ENCODE assay signal across 11 mouse cellular contexts in genomic region chr11:119970021-119970851, GRCm38 (mm10). TPM values are rescaled to one million over a fixed set of nuclear protein-coding genes. Genes with fewer than 3 reads are reported as not detected.
DNase-seq lines count a peak whose midpoint lies in the region; ATAC-seq lines count a peak whose summit lies in the region.
"Had no signal": no experiment of that assay in that cellular context is flagged by ENCODE, and none has a peak within 500 bp of the region (broad histone marks: within the 10 kb centered on the region; RNA-seq: fewer than 3 reads in every experiment).

No protein-coding gene starts in this region.

- no peak overlapping the region for H3K9ac ChIP-seq in hindbrain, embryonic 13.5 days
- H3K9ac ChIP-seq in midbrain, embryonic 13.5 days (replicated peaks): no peak overlapping the region

- H3K4me3 ChIP-seq in hindbrain, embryonic 13.5 days: no peak overlapping the region
- no peak overlapping the region for H3K4me3 ChIP-seq in midbrain, embryonic 13.5 days (replicated peaks)

- peak; percentile 77 for DNase-seq in Muller cell, postnatal 12 days (ENCODE audit: inconsistent ontology term)
- peak; percentile 48 for DNase-seq in embryo, embryonic 10.5 days (ENCODE audit: low spot score)
- no peak for DNase-seq in heart, adult 18-20 months
- DNase-seq in gastrocnemius, adult 18-20 months (ENCODE audit: low spot score): no peak
- DNase-seq in adrenal gland, adult 2 months: no peak
- DNase-seq: cerebellum, adult 18-20 months; heart, postnatal 4 days; kidney, postnatal 36 days had no signal

- peak overlapping the region; percentile 80 for H3K27ac ChIP-seq in hindbrain, embryonic 13.5 days
- H3K27ac ChIP-seq in midbrain, embryonic 13.5 days: peak overlapping the region; percentile 69

- H3K27me3 ChIP-seq in hindbrain, embryonic 13.5 days: no peaks in the 10 kb centered on the region
- no peaks in the 10 kb centered on the region for H3K27me3 ChIP-seq in midbrain, embryonic 13.5 days

- H3K4me2 ChIP-seq in hindbrain, embryonic 13.5 days: no peak overlapping the region
- H3K4me2 ChIP-seq in midbrain, embryonic 13.5 days (replicated peaks): no peak overlapping the region

- H3K9me3 ChIP-seq in hindbrain, embryonic 13.5 days: no peaks in the 10 kb centered on the region
- H3K9me3 ChIP-seq in midbrain, embryonic 13.5 days: no peaks in the 10 kb centered on the region

- ATAC-seq in hindbrain, embryonic 13.5 days (ENCODE audit: low FRiP score): peak; percentile 74
- ATAC-seq in midbrain, embryonic 13.5 days: peak; percentile 80
- ATAC-seq: lung, postnatal 0 days had no signal

- 31% methylated on average over 12 of the region's 12 CpGs for WGBS in hindbrain, embryonic 13.5 days
- WGBS in midbrain, embryonic 13.5 days: 29% methylated on average over 12 of the region's 12 CpGs

- H3K36me3 ChIP-seq in hindbrain, embryonic 13.5 days: no peaks in the 10 kb centered on the region
- no peaks in the 10 kb centered on the region for H3K36me3 ChIP-seq in midbrain, embryonic 13.5 days

- peaks cover 39% of the 10 kb centered on the region for H3K4me1 ChIP-seq in hindbrain, embryonic 13.5 days (replicated peaks)
- peaks cover 36% of the 10 kb centered on the region for H3K4me1 ChIP-seq in midbrain, embryonic 13.5 days (replicated peaks)

RNA-seq across cellular contexts. Expression of gene Baiap2, which starts 27.7 kb away (rescaled TPM):
- 10.0 and 12.3 TPM in 2 replicates for polyA plus RNA-seq in hindbrain, embryonic 13.5 days (2015; fragmentation: Nextera tagmentation; extraction: Ambion mirVana)
- polyA plus RNA-seq in midbrain, embryonic 13.5 days (2015; fragmentation: Nextera tagmentation; extraction: Ambion mirVana): 9.2 and 10.0 TPM in 2 replicates
- total RNA-seq in heart, adult 18-20 months (2021): 10 to 100 TPM in 1 of 2 experiments, 1 to 10 TPM in 1; 6.5 to 10.7 TPM
- 1 to 10 TPM; 1.1 to 1.9 TPM for total RNA-seq in gastrocnemius, adult 18-20 months (2021)
- 10 to 100 TPM; 17.0 to 23.2 TPM for total RNA-seq in adrenal gland, adult 2 months (2021)
- 42.3 and 46.7 TPM in 2 replicates for polyA plus RNA-seq in adrenal gland, adult 2 months (2012; rRNA removed)

RNA-seq across cellular contexts. Expression of gene Chmp6, which starts 57.0 kb away (rescaled TPM):
- 100 and 103 TPM in 2 replicates for polyA plus RNA-seq in hindbrain, embryonic 13.5 days (2015; fragmentation: Nextera tagmentation; extraction: Ambion mirVana)
- 107 and 112 TPM in 2 replicates for polyA plus RNA-seq in midbrain, embryonic 13.5 days (2015; fragmentation: Nextera tagmentation; extraction: Ambion mirVana)
- 10 to 100 TPM; 27.8 to 30.2 TPM for total RNA-seq in heart, adult 18-20 months (2021)
- total RNA-seq in gastrocnemius, adult 18-20 months (2021): 10 to 100 TPM; 32.7 to 33.3 TPM
- total RNA-seq in adrenal gland, adult 2 months (2021): 10 to 100 TPM; 26.0 to 34.9 TPM
- 56.8 and 66.5 TPM in 2 replicates for polyA plus RNA-seq in adrenal gland, adult 2 months (2012; rRNA removed)

Comparison
In these comparisons a context has a peak if more than half of its experiments do, and no peak if none do; other contexts are left out.
1. DNase-seq: peak in Muller cell, postnatal 12 days (single experiment) and embryo, embryonic 10.5 days (single experiment); none in heart, adult 18-20 months (0 of 2), gastrocnemius, adult 18-20 months (single experiment) and adrenal gland, adult 2 months (single experiment).